Mouse (Mus musculus): Measurements from ENCODE around the gene Gm7073. TPM values are rescaled to one million over a fixed set of nuclear protein-coding genes. Genes with fewer than 3 reads are reported as not detected.

The Gm7073 gene
- not detected in 2 replicates for polyA plus RNA-seq (2015; fragmentation: Nextera tagmentation; extraction: Ambion mirVana)

DNA sequence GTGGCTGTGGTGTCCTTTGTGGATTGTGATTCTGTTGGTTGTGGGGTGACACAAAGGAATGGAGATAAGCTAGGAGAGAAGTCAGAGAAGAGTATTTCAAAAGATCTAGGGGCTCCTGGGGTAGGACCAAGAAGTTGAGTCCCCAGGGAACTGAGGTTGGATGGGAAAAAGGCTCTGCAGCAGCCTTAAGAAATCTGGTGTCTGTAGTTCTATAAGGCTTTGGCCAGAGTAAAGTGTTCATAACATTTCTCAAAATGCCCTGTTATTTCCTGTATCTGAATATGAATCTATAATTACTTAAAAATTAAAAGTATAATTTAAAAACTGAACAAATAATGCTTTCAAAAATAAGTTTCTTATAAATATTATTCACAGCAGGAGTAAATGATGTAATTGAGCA is at the start of gene Gm7073:
Gm7073 (minus strand) TSS at position 101 of the 400 bp plus-strand sequence.
- no peak for DNase-seq (ENCODE audit: low spot score)

- DNase-seq (ENCODE audit: low spot score): no peak
Observed at GRCm38 (mm10) chrX:60570539-60570938, 31.5 kb upstream of the Gm7073 start.

- no peak for DNase-seq (ENCODE audit: low spot score)
Observed at GRCm38 (mm10) chrX:60569047-60569446, 30.0 kb upstream of the Gm7073 start.

DNA sequence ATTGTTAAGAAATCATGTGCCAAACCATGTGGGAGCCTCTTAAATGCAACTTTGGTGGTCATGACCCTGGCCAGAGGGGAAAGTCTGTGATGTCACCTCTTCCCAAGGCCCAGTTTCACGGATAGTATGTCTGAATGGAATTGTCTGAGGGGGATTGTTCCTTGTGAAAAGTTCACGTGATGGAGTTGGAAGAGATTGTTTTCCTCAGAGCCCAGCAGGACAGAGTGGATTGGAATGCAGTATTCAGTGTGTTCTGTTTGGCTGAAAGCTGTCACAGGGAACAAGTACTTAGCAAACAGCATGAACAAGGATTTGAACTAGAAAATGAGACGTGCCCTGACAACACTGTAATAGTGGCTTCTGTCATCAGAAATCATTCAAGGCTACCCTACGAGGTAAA is 16.2 kb upstream of the Gm7073 start:
- no peak for DNase-seq (ENCODE audit: low spot score)

DNA sequence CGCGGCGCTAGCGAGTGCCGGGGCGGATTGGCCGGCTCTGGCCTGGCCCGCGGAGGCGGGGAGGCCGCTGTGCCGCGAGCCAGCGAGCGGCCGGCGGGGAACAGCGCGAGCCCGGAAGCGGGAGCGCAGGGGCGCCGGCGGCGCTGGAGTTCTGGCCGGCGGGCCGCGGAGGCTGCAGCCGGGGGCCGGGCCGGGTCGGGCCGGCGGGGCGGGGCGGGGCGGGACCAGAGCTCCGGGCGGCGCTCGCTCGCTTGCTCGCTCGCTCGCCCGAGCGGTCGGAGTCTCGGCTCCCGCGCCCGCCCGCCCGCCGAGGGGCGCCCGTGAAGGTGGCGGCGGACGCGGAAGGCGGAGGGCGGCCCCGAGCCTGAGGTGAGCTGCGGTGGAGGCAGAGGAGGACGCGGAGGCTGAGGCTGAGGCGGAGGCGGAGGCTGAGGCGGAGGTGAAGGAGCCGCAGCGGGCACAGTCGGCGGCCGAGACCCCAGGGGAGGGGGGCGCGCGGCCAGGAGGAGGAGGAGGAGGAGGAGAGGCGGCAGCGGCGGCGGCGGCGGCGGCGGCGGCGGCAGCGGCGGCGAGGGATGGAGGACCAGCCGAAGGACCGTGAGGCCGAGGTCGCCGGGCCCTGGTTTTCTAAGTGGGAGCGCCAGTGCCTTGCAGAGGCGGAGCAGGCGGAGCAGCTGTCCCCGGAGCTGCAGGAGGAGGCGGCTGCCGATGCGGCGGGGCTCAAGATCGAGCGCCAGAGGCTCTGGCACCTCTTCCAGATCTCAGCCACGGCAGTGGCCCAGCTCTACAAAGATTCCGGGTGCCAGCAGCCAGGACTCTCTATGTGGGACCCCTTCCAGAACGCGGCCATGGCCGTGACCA is 8.6 kb upstream of the Gm7073 start:
- DNase-seq (ENCODE audit: low spot score): no peak

- DNase-seq (ENCODE audit: low spot score): no peak
Observed at GRCm38 (mm10) chrX:60547098-60547443, 8.0 kb upstream of the Gm7073 start.

- no peak for DNase-seq (ENCODE audit: low spot score)
Observed at GRCm38 (mm10) chrX:60545906-60546305, 6.9 kb upstream of the Gm7073 start.

DNA sequence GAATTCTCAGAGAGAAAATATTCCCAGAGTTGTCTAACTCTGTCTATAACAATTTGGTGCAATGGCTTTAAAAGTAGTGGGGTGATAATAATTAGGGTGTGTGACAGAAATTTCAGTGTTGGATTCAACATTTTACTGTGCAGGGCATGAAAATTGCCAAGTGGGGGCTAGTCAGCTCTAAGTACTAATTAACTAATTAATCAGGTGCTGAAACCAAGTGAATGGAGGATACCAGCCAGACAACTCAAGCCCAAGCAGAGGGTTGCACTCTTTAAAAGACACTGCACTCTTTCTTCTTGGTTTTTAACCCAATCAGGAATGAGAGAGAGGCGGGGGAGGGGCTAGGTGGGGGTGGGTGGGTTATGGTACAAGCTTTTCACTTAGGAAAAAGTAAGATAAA is 6.4 kb upstream of the Gm7073 start:
- DNase-seq (ENCODE audit: low spot score): no peak

DNA sequence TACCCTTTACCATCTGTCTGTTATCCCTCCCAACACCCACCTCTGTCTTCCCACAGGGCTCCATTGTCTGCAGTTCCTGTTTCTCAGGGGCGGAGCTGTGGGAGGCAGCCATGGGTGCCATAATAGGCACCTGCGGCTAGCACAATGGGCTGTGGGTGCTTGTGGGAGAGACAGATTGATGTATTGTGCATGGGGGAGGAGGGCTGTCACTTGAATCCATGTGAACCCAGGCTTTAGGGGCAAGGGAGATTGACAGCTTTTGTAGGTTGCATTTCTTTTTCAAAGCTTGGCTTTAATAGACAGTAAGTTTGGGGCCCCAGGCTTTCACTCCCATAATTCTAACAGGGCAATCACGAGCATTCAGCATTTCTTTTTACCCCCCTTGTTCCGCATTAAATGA is 5.0 kb upstream of the Gm7073 start:
- no peak for DNase-seq (ENCODE audit: low spot score)

DNA sequence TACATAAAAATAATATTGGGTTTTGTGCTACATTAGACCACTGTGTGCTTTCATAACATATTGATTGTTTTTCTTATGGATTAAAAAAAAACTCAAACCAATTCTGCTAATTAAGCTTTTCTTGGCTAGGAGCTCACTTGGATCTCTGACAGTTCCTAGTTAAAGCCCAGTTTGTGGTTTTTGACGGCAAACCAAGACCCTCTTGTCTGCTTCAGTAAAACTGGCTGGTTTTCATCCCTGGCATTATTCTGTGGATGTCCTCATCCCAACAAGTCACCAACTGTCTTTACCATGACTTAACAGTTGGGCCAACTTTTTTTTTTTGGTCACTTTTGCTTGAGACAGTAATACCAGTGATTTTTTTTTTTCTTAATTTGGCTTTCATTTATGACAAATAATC is 3.9 kb upstream of the Gm7073 start:
- no peak for DNase-seq (ENCODE audit: low spot score)

GRCm38 (mm10) chrX:60503995-60504394 is 35.1 kb downstream of the Gm7073 start:
- no peak for DNase-seq (ENCODE audit: low spot score)

GRCm38 (mm10) chrX:60497750-60498149 is 41.3 kb downstream of the Gm7073 start:
- DNase-seq (ENCODE audit: low spot score): no peak

GRCm38 (mm10) chrX:60495308-60495707 is 43.7 kb downstream of the Gm7073 start:
- DNase-seq (ENCODE audit: low spot score): no peak

DNA sequence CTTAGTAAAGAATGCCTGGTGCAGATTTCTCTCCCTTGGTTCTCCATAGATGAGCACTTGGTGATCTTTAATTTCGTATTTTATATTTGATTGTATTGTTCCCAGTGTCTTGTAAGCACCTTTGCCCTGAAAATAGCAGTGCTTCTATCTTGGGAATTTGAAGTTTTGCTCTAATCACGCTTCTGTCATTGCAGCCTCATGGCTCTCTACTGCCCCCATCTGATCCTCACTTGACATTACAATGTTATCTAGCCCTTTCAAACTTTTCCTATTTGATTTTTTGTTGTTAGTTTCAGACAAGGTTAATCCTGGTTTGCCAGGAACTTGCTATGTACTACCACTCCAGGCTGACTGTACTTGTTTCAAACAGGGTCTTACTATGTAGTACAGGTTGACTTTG is 75.3 kb downstream of the Gm7073 start:
- no peak for DNase-seq (ENCODE audit: low spot score)

- DNase-seq (ENCODE audit: low spot score): no peak
Observed at GRCm38 (mm10) chrX:60414563-60415111, 124.4 kb downstream of the Gm7073 start.

DNA sequence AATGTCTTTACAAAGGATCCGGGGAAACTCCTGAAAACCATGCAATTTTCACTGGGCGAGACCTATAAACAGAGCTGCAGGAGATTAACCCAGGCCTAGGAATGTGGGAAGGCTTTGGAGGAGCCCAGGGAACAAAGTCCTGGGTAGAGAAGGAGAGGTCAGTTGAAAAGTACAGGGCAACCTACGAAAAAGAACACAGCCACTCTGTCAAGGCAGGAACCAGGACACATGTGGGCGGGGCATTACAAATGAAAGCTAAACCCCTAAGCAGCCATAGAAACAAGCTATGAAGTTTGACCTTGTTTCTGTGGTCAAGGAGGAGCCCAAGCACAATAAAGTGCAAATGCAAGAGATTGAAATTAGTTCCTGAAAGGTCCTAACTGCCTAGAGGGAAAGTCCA is 133.4 kb downstream of the Gm7073 start:
- no peak for DNase-seq (ENCODE audit: low spot score)

- DNase-seq (ENCODE audit: low spot score): peak; percentile 87
Observed at GRCm38 (mm10) chrX:60404668-60405044, 134.4 kb downstream of the Gm7073 start.

DNA sequence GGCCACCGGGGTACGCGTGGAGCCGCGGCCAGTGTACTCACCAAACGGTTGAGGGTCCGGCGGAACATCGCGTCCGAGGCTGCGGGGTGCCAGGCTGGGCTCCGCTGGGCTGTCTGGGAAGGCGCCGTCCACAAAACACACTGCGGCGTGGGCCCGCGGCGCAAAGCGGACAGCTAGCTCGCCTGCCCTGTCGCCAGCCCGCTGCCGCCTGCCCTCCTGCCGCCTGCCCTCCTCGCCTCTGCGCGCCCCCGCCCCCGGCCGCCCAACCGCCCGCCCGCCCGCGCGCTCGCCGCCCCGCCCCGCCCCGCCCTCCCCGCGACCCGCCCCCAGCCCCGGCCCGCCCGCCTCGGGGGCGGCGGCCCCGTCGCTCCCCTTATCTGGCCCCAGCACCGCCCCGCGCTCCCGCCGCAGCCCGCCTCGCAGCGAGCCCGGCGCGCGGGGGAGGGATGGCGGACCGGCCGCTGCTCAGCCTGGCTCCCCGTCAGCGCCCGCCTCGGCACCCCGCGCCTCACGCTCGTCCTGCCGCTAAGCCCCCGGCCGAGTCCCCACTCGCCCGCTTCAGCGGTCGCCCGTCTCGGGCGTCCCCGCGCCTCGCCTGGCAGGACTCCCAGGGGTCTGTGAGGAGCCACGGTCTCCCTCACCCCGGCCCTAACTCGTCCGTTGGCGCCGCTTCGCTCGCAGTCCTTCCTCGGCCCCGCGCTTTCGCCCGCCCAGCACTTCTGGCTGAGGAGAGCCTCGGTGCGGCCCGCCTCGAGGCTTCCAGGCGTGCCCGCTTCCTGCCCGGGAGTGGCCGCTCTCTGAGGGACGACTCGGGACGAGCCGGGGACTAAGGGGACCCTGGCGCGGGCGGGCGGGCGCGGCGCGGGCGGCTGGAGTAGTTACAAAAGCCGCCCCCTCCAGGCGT is 135.0 kb downstream of the Gm7073 start:
- DNase-seq (ENCODE audit: low spot score): peak; percentile 57

DNA sequence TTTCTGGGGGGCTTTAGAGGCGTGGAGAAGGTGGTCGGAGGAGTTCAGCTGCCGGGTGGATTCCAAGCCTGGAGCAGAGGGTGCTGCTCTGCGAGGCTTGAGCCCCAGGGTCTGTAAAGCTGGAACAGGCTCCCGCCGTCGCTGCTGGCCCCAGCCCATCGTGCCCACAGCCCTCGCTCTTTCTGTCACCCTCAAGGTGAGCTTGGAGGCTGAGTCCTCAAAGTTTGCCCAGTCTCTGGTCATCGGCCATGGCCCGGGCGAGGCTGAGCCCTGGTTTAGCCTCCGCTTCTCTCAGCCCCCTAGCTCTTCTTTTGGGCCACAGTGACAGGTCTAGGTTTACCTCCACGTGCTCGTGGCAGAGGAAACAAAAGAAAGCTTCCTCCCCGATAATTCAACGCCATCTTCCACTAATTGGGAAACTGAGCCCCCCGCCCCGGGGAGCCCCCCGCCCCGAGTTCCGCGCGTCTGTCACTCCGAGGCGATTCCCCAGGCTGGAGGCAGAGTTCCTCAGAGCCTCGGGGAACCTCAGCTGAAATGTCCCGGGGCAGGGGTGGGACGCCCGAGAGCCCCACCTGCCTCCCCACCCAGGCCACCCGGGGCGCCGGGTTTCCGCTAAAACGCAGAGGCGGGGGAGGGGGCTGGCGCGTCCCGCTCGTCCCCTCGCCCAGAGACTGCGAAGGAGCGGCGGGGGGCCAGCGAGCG is 135.8 kb downstream of the Gm7073 start:
- DNase-seq (ENCODE audit: low spot score): peak; percentile 35

- DNase-seq (ENCODE audit: low spot score): no peak
Observed at GRCm38 (mm10) chrX:60394292-60394691, 144.8 kb downstream of the Gm7073 start.

DNA sequence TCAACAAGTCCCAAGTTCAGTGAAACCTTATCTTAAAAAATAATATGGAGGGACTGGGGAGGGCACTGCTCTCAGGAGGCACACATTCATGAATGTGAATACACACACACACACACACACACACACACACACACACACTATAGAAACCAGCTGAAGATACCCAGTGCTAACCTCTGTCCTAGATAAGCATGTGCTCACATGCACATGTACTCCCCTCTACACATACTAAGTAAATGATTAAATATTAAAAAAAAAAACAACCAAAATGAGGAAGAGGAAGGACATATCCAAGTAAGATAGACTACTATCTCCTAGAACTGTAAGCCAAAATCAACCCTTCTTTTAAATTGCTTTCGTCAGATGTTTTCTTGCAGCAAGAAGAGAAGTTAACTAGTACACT is 152.2 kb downstream of the Gm7073 start:
- no peak for DNase-seq (ENCODE audit: low spot score)

Data from thymus, postnatal 0 days (tissue).